Mouse (Mus musculus) neural tube, embryonic 10.5 days (tissue): ENCODE measurements around the gene Qtrt1.

ENCODE experiments used
- DNase-seq: peaks from one replicate; pipeline ENCODE4 v3.0.0-alpha.2; 2017; ENCODE audit warnings: low spot score; ENCODE audit errors: extremely low spot score

Gene Qtrt1

DNA sequence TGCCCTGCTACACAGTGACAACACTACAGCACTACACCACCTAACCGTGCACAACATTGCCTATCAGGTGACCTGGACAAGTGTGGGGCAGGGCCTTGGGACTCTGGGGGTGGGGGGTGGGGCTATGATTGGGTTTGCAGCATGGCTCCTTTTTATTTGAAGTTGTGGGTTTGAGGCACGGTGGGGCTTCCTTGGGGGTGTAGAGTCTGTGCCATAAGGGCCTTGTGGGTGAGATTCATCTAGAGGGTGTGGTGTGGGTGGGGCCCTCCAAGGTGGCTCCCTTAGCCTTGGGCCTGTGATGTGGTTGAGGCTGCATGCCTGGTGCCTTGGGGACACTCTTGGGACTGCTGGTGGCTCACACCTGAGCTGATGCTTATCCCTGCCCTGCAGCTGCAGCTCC is 8.0 kb downstream of the Qtrt1 start:
- DNase-seq, result no peak

DNA sequence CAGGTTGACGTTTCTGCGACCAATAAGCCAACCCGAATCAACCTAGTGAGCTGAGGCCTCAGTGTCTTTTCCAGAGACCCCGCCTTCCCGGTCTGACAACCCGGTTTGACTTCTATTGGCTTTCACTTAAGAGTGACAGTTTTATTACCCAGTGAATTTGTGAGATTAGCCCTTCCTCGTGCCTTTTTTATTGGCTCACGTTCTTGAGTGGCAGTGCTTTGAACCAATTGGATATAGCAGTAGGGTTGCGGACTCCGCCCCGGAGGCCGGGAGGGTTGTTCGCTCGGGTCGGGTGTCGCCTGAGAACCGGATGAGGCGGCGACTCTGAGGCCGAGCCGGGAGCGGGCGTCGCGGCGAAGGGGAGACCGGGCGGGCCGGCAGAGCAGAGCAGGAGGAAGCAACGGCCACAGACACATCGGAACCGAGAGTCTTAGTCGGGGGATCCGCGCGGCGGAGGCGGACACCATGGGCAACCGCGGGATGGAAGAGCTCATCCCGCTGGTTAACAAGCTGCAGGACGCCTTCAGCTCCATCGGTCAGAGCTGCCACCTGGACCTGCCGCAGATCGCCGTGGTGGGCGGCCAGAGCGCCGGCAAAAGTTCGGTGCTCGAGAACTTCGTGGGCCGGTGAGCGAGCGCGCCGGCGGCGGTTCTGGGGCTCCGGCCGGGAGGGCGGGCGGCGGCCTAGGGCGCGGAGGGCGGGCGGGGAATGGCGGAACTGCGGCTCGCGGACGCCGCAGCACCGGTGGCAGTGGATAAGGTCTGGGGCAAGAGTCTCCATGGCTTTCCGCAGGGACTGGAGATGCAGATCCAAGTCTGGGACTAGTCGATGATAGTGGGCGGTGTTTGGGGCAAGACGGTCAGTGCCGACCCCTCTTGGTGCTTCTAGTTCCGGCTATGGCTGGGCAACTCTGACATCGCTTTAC is 13.3 kb downstream of the Qtrt1 start, which contains the start of gene Dnm2:
TSS of gene Dnm2 (plus strand) at position 278 of the 925 bp plus-strand sequence.
- peak; percentile 94 for DNase-seq

DNA sequence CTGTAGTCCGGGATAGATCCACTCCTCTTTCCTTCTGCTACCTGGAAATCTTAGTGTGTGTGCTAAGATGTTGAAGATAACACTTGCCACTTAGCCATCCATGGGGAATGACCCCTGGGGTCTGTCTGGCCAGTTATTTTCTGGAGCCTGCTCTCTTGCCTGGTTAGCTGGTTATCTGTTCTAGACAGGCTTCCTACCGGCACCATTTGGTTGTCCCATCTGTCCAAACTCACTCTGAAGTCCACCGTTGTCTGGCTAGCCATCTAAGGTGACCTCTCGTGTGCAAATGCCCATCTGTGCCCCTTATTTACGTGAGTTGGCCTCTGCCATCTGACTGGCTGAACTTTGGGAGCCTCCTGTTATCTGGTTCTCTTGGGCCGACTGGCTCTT is 13.9 kb downstream of the Qtrt1 start:
- no peak for DNase-seq

DNA sequence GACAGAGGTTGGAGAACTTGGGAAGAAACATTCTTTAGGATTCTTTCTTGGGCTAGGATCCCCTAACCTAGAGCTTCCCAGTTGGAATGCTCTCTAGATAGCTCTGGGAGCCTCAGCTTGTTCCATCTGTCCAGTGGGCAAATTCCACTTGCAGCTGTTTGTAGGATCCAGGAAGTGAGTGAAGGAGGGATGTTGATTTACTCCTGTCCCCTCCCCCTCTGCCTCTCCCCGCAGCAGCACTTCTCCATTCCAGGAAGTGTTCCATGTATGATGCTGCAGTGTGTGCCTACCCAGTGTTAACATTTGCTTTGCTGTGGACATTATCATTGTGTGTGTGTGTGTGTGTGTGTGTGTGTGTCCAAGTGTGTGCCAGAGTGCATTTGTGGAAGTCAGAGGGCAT is 14.4 kb downstream of the Qtrt1 start:
- no peak for DNase-seq

DNA sequence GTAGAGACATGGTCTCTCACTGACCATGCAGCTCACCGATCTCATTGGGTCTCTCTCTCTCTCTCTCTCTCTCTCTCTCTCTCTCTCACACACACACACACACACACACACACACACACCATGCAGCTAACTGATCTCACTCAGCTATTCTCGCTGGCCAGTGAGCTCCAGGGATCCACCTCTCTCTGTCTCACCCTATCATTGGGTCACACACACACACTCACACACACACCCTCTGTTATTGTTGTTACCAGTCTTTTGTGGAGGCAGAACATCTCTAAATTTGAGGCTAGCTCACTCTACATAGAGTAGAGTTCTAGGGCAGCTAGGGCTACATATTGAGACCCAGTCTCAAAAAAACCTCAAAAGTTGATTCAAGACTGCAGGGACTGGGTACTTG is 14.9 kb downstream of the Qtrt1 start:
- DNase-seq, result no peak

DNA sequence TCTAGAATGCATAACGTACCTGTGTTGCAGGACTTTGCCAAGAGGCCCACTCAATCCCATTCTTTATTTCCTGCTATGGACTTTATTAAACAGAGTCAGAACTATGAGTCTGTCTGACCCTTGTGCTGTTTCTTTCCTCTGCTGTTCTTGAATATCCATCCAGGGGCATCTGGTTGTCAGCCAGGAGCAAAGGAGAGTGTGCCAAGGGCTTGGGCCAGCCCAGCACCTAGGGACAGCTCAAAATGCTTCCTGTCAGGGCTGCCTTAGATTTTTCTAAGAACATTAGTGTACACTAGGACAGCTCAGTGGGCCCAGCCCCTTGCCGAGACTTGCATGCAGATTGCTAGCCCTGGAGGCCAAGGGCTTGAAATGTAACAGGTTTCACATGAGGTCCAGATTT is 16.1 kb downstream of the Qtrt1 start:
- no peak for DNase-seq

DNA sequence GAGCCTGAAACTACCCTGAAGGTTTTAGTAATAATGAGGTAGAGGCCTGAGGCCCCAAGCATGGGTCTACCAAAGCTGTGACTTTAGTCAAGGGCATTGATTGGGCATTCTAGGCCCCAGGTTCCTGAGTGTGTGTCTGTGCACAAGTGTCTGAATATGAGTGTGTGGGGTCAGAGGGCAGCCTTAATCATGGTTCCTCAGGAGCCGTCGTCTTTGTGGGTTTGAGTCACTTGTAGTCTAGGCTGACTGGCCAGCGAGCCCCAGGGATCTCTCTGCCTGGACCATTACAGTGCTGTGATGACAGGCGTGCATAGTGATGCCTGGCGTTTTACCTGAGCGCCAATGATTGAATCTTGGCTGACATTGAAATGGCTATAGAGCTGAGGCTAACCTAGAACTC is 16.5 kb downstream of the Qtrt1 start:
- DNase-seq, result no peak

DNA sequence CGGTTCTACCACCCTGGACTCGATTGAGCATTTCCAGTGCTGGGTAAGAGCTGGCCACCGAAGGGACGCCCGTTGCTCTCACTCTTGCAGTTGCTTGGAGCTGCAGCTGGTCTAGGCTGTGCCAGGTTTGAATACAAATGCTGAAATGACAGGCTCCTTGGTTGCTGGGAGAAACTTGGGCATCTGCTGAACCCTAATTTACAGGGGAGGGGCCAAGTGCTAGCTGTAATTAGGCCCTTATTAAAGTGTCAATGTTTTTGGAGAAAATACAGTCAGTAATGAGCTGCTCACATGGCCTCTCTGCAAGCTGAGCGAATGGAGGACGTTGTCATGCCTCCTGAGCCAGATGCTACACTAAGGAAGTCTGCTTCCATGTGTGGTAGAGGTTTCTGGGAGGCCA is 19.1 kb downstream of the Qtrt1 start:
- DNase-seq, result no peak

DNA sequence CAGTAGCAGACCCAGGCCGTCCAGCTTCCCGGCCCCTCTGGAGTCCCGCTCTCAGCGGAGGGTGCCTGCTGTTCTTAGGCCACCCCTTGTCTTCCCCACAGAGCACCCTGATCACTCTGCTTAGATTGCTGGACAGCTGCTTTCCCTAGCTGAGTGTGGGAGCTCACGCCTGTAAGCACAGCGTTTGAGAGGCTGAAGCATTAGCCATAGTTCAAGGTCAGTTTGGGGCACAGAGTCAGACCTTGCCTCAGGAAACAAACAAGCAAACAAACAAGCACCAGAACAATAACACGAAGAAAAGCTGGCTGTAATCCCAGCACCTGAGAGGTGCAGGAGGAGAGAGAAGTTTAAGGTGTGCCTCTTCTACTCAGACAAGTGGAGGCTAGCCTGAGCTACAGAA is 20.4 kb downstream of the Qtrt1 start:
- DNase-seq, result no peak

DNA sequence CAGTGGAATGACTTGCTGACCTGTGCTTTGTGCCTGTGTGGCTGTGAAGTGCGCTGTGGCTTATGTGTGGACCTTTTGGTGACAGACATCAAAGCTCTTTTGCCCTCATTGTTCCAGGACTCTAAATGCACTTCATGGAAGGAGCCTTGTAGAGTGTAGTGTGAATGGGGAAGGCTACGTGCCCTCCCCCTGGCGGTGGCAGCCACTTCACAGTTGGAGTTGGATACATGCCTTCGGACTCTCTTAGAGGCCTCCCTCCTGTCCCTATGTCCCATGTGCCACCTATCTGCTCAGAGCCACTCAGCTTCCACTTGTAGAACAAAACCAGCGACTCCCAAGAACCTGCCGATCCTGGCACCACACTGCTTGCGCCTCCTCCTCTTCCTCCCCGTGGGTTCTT is 22.1 kb downstream of the Qtrt1 start:
- DNase-seq, result no peak

DNA sequence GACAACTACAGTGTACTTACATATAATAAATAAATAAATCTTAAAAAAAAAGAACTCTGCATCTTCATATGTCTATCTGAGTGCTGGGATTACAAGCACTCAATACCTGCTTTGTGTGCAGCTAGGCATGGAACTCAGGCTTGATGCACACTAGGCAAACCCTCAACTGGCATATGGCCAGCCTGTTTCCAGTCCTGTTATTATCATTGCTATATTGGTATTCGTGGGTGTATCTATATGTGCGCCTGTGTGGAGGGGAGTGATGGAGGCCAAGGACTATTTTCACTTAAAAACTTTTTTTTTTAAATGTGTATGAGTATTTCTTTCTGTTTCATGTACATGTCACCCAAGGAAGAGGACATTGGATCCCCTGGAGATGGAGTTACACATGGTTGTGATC is 22.8 kb downstream of the Qtrt1 start:
- DNase-seq, result no peak

DNA sequence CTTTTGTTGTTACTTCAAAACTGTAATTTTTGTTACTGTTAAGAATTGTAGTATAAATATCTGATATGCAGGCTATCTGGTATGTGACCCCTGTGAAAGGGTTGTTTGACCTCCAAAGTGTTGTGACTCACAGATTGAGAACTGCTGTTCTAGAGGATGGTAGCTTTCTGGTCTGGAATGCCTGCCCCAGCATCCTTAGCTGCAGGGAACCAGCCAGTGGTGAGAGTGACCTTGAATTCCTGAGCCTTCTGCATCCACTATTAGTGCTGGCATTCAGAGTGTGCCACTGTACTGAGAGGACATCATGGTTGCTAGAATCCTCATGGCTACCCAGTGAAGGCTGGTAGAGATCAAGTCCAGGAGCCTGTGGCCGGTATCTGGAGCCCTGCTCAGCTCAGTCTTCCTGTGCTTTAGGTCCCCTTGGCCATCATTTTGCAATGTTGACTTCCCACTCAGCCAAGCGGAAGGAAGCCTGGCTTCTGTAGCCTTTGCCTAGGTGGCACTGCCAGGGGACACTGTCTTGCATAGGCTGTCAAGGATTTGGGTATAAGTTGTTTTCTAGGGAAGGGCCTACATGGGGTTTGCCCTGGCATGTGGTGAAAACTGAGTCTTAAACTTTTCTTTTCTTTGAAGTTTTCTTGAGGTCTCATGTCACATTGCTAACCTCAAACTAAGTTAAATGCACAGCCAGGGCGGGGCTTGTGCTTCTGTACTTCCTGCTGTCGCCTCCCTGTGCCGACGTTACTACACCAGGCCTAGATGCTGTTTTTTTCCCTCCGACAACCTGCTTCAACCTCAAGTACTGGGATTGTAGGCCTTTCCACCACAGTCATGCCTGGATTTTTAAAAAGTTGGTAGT is 24.4 kb downstream of the Qtrt1 start:
- no peak for DNase-seq

DNA sequence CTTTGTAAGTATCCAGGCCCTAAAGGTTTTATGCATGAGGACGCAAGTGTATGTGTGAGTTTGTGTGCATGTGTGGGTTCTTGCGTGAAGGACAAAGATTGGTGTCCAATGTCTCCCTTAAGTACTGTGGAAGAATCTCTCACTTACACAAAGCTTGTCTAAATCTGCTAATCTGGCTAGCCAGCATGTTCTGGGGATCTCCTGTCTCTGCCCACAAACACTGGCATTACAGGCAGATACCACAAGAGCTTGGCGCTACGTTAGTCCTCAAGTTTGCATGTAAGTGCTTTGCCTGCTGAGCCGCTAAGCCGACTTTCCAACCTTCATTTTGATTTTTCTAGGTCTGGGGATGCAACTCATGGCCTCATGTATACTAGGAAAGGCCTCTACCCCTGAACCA is 25.9 kb downstream of the Qtrt1 start:
- DNase-seq, result no peak

DNA sequence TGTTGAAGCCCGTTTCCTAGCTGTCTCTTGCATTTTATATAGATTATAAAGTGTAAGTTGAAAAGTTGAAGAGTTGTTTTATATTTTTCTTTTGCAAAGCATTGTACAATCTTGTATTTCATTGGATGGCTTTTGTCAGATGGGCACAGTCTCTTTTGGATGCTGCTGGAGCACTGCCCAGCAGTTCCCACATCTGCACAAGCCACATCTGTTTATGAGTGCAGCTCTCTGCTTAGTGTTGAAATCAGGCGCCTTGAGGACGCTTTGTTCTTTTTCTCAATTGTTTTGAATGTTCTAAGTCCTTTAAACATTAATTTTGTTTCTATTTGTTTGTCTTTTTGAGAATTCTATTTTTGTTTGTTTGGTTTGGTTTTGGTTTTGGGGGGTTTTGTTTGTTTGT is 26.6 kb downstream of the Qtrt1 start:
- DNase-seq, result no peak

DNA sequence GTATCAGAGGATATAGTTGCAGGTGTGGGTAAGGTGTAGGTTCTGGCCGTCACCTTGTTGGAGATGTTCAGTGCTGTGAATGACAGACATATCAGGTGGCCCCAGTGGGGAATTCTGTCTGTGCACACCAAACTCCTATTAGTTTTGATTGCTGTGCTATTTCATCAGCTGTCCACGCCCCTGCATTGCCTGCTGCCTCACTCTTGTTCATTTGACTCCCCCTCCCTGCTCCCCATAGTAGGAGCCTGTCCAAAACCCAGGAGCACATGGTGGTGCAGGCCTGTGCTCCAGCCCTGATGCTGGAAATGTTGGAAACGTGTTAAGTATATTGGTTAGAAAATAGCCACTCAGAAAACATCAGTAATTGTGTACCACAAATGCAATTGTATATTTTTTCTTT is 27.8 kb downstream of the Qtrt1 start:
- no peak for DNase-seq

DNA sequence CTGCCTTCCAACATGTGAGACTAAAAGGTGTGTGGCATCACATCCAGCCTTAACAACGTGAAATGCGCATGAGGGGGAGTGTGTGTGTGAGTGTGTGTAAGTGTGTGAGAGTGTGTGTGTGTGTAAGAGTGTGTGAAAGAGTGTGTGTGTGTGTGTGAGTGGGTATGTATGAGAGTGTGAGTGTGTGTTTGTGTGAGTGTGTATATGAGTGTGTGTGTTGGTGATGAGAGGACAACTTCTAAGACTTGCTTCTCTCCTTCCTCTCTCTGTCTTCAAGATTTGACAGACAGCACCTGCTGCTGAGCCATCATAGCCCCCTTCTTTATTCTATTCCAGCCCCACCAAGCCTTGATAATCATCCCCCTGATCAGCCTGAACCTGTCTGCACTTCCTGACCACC is 28.3 kb downstream of the Qtrt1 start:
- no peak for DNase-seq

DNA sequence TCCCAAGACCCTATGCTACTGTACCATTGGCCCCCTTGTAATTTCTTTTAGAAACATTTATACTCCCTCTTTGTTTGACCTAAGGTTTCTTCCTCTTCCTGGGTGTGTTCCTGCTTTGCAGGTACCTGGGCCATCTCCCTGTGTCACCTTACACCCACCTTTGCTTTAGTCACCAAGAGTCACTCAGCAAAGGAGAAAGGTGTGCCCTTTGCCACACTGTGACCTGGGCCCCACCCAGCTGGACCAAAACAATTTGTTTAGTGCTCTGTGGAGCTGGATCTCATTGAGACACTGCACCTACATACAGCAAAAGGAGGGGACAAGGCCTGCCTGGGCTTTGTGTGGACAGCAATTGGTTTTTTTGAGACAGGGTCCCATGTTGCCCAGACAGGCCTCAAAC is 28.8 kb downstream of the Qtrt1 start:
- no peak for DNase-seq

DNA sequence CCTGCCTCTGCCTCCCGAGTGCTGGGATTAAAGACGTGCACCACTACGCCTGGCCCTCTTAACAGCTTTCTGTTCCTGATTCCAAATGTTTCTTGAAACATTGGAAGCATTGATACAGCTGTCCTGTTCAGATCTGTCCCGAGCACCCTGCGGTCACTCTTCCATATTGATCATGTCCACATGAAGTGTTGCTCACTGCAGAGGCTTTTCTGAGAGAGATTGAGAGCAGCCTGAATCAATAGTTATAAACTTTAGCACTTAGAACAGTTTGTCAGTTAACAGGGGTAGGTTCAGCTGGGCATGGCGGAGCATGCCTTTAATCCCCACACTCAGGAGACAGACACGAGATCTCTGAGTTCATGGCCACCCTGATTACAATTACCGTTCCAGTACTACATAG is 32.2 kb downstream of the Qtrt1 start:
- no peak for DNase-seq

DNA sequence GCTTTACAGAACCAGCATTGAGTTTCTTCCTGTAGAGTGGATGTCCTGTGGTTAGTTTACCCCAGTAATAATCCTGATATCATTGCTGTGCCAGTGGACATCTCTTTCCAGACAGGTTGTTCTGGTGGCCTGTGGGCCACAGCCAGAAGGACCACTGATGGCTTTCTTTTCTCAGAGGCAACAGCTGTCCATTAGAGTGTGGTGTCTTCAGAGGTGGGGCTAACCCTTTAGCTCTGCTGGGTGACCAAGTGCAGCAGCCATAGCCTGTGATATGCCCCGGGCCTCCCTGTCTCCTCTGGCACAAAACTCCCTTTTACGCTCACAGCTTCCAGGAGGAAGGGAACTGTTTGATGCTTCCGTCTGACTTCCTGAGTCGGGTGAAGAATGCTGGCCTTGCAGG is 32.9 kb downstream of the Qtrt1 start:
- no peak for DNase-seq

DNA sequence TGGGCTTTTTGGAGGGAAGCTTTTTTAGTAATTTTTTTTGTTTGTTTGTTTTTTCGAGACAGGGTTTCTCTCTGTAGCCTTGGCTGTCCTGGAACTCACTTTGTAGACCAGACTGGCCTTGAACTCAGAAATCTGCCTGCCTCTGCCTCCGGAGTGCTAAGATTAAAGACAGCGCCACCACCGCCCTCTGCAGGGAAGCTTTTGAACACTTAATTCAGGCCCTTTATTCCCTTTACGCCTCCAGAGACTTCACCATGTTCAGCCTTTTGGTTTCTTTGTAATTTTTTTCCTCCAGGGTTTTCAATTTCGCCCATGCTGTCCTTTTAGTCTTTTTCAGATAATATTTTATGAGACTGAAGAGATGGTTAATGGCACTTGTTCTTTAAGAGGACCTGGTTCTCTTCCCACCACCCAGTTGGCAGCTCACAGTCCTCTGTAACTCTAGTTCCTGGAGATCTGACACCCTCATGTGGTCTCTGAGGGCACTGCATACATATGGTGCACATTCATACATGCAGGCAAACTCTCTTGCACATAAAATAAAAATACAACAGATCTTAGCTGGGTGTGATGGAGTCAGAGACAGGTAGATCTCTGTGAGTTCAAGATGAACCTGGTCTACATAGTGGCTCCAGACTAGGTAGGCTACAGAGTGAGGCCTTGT is 33.6 kb downstream of the Qtrt1 start:
- no peak for DNase-seq

DNA sequence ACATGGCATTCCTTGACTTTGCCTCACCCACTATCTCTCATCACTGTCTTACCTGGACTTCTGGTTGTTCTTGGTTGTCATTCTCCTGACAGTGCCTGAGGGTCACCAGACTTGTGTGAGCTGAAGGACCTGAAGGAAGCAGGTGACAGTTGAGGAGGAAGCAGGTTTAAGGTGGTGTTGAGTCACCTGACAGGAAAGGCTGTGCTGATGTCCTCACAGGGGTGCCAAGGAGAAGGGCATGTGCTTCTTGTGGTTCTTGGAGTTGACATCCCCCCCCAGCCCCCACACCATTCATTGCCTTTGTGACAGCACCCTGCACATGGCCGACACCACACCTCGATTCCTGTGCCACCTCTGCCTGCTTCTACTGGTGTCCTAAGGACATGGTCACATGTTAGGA is 36.1 kb downstream of the Qtrt1 start:
- no peak for DNase-seq

DNA sequence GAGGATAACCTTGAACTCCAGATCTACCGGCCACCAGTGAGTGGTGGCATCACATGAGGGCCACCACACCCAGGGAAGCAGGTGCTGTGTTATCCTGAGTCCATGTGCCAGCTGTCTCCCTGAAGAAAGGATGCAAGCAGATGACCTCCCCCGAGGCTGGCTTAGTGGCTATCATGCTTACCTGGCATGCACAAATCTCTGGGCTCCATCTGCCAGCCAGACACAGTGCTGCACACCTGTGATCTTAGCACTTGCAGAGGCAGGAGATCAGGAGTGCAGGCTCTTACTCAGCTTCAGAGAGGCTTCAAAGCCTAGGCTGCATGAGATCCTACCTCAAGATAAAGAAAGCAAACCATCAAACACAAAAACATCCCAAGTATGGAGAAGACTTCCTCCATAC is 38.1 kb downstream of the Qtrt1 start:
- DNase-seq, result no peak
